Mouse (Mus musculus): ENCODE data around the gene Serinc2.
A peak's percentile ranks its signal among the peaks of the same experiment; 100 is the strongest.

The Serinc2 gene

DNA sequence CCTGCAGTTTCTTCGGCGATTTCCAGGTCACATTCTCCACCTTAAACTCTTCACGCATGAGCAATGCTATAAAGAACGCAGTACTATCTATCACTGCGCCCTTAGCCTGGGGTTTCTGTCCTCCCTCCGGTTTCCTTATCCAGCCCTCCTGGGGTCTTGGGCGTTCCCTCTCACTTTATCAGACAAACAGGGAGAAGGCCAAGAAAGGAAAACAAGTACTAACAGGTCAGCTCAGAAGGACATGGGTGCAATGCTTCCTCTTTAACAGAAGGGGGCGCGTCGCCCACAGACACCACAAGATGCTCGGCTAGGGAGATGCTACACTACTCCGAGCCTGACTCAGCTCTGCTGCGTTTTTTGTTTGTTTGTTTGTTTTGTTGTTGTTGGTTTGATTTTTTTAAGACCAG, 18.1 kb upstream of the Serinc2 start:
- peak; percentile 57 for DNase-seq (ENCODE audit: low read depth, low spot score)

DNA sequence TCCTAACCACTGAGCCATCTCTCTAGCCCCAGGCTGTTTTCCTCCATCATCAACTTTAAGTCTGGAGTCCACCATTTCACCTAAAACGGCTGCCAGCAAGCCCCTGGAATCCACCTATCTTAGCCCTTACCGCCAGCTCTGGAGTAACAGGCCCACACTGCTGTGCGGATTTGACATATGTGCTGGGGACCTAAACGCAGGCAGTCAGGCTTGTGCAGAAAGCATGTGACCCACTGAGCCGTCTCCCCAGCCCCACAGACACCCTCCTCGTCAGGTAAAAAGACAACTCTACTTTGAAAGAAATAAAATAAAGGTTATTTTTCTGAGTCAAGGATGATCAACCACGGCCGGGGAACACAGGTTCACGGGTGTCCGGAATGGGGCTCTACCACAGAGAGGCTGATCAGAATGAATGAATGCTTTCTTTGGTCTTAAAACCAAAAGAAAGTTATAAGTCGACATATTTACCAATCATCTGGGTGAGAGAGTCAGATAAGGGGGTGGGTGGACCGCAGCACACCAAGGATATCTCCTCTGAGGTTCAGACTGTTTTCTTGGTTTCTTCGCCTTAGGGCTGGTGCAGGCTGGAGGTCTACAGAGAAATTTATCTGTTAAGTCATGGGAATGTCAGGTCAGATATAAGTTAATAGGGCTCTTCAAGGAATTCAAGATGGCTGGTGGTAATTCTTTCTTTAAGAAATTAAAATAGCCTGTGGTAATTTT, 17.4 kb upstream of the Serinc2 start:
- no peak for DNase-seq (ENCODE audit: low read depth, low spot score)

DNA sequence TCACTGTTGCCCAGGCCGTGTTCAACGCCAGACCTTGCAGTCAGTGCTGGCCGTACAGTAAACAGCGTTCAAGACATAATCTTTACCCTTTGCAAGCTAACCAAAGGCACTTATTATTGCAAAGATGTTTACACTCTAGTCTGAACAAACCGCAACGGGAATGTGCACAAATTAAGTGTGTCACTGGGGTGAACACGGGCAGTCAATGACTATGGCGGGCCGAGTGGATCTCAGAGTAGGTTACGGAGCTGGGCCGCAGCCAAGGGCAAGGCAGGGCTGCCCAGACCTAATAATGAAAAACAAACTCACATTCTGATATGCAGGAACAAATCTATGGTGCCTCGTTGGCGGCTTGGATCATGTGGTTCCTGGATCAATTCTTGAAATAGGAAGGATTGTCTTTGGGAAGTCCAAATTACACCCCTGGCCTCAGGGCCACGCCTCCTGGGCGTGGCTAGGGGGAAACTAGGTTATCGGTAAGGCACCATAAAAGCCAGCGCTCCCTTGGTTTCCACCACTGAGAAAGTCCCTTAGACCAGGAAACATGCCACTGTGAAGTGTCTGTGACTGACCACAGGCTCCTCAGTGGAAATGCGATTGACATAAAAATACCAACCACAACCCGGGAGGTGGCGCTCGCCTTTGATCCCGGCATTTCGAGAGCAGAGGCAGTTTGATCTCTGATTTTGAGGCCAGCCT, 16.2 kb upstream of the Serinc2 start:
- no peak for DNase-seq (ENCODE audit: low read depth, low spot score)

GRCm38 (mm10) chr4:130294513-130294912, 15.5 kb upstream of the Serinc2 start:
- no peak for DNase-seq (ENCODE audit: low read depth, low spot score)

GRCm38 (mm10) chr4:130292271-130292670, 13.3 kb upstream of the Serinc2 start:
- DNase-seq (ENCODE audit: low read depth, low spot score) = peak; percentile 59

DNA sequence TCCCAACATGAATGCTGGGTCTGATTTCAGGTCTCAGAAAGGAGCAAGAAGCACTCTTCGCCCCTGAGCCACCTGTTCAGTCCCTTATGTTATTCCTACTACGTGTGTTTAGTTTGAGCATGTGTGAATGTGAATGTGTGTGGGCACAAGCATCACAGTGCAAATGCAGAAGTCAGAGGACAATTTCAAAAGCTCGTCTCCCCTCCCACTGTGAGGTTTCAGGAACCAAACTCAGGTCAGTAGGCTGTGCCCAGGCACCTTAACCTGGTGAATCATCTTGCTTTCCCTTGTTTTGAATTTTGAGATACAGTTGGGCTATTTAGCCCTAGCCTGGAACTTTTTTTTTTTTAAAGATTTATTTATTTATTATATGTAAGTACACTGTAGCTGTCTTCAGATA, 10.8 kb upstream of the Serinc2 start:
- DNase-seq (ENCODE audit: low read depth, low spot score) = no peak

DNA sequence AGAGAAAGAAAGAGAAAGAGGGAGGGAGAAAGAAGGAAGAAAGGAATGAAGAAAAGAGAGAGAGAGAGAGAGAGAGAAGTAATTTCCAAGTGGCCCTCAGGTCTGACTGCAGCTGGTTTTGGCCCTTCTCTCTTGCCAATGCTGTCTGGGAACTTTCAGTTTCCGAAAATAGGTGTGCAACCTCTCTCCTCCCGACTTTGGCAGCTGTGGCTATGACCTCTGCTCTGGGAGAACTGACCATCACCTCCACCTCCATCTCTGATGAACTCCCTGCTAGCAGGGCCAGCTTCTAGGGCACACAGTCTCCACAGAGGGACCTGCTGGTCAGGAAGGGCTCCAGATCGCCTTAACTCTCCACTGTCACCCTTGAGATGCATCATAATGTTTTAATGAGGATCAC, 7.5 kb upstream of the Serinc2 start:
- DNase-seq (ENCODE audit: low read depth, low spot score) = no peak

DNA sequence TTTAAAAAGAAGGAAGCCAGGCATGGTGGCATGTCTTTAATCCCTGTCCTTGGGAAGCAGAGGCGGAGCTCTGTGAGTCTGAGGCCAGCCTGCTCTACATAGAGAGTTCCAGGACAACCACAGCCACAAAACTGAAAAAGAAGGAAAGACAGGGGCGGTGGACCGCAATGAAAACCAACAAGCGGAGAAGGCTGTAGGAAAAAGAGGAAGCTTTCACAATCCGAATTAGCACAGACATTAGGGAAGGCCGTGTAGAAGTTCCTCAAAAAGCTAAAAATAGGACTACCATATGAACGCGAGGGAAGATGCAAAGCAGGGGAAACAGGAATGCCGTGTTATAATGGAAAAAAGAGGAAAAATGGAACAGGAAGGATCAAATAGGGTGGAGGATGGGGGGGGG, 4.8 kb upstream of the Serinc2 start:
- DNase-seq (ENCODE audit: low read depth, low spot score) = no peak

DNA sequence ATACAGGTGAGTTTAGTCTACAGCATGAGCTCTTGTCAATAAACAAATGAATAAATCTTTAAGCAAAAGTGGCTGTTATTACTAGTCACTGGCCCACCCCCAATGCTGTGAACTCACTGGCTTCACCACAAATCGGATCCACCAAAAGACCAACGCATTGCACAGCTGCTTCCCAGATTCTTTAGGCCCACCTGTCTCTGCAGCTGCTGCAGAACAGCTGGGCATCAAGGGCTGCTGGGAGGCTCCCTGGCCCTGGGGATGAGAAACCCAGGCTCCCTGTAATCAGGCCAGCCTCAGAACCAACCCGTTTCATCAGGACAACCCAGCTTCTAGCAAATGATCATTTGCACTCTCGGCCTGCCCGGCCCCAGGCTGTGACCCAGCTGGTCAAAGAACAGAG, 3.9 kb upstream of the Serinc2 start:
- DNase-seq (ENCODE audit: low read depth, low spot score) = no peak

- DNase-seq (ENCODE audit: low read depth, low spot score) = no peak
Observed at GRCm38 (mm10) chr4:130276573-130277176, 2.3 kb downstream of the Serinc2 start.

GRCm38 (mm10) chr4:130275823-130276105, 3.2 kb downstream of the Serinc2 start:
- no peak for DNase-seq (ENCODE audit: low read depth, low spot score)

- DNase-seq (ENCODE audit: low read depth, low spot score) = no peak
Observed at GRCm38 (mm10) chr4:130275016-130275822, 3.8 kb downstream of the Serinc2 start.

GRCm38 (mm10) chr4:130274346-130275015, 4.5 kb downstream of the Serinc2 start:
- DNase-seq (ENCODE audit: low read depth, low spot score) = no peak

GRCm38 (mm10) chr4:130273698-130274345, 5.2 kb downstream of the Serinc2 start:
- no peak for DNase-seq (ENCODE audit: low read depth, low spot score)

- DNase-seq (ENCODE audit: low read depth, low spot score) = no peak
Observed at GRCm38 (mm10) chr4:130270611-130271347, 8.2 kb downstream of the Serinc2 start.

DNA sequence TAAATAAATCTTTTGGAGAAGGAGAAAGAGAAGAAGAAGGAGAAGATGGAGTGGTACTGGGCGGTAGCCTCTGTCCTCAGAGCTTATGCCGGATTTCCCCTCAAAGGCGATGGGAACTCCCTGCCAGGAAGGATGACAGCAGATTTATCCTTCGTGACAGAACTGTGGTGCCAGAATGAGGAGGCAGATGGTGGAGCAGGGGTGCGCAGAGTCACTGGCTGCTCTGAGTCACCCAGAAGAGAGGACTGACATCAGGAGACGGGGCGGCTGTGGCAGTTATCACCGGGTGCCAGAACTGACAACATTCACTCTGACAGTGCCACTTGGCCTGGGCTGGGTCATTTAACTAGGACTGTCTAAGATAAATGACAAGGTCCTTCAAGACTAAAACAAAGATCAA, 8.9 kb downstream of the Serinc2 start:
- no peak for DNase-seq (ENCODE audit: low read depth, low spot score)

DNA sequence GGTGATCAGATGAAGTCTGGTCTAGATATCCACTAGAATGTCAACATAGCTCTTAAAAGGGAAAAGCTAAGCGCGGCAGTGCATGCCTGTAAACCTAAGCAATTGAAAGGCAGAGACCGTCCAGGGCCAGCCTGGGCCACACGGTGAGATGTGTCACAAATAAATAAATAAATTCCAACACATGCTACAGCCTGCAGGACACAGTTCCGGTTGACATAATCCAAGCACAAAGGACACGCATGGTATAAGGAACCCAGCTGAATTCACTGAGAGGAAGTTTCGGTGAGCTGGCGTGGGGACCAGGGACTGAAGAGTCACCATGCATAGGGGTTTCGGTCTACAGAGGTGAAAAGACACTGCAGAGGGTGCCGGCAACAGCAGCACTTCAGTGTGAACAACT, 10.3 kb downstream of the Serinc2 start:
- no peak for DNase-seq (ENCODE audit: low read depth, low spot score)

DNA sequence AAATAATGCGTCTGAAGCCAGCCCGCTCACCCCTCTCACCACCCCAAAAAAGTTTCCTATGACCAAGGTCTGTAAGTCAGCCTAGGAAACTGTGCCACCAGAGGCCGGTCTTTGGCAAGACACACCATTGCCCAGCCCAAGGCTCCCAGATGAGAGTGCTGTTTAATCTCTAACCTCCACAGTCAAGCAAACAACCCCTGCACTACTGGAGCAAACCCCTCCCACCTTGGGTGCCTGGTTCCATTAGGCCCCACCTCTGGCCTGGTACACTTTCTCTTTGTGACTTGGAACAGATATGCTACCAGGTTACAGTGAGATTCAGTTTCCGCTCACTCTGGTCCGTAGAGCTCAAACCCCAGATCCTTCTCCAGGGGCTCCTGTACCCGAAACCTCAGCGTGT, 11.9 kb downstream of the Serinc2 start:
- no peak for DNase-seq (ENCODE audit: low read depth, low spot score)

- no peak for DNase-seq (ENCODE audit: low read depth, low spot score)
Observed at GRCm38 (mm10) chr4:130266601-130267000, 12.4 kb downstream of the Serinc2 start.

DNA sequence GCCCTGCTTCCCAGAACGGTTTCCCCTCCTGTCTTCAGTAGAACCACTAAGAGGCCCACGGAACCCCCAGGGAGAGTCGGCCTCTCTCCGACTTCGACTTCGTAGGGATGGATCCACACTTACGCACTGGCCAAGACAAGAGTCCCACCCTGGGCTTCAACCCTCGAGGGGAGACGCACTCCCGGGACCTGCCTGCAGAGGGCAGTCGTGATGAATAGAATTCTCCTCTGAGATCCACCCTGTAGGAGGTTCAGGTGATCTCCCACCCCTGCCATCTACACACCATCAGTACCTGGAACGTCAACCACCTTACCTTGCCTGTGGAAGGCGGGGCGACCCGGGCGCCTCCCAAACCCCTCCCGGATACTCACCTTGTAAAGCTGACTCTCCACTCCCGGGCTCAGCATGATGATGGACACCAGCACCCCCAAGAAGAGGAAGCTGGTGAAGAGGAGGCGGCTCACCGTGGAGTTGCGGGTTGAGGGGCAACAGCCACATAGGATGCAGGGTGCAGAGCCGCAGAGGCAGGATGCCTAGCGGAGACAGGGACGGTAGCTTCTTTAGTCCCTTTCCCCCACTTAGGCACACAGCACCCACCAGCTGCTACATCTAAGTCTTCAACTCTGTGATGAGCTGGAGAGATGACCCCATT, 14.2 kb downstream of the Serinc2 start:
- DNase-seq (ENCODE audit: low read depth, low spot score) = peak; percentile 62

All from WW6 (cell line).